Mouse (Mus musculus) G1E (cell line): ENCODE results near the gene Fbxo44.

Source experiments
- CTCF ChIP-seq: IDR thresholded peaks from 2 replicates; pipeline ENCODE4 v1.5.1; 2012; ENCODE audit warnings: low read depth, low read length, inconsistent platforms, mixed read lengths
- GATA1 ChIP-seq: IDR thresholded peaks from 2 replicates; pipeline ENCODE4 v1.6.1; 2012; ENCODE audit warnings: borderline replicate concordance, low read length, inconsistent platforms, mixed read lengths
- GATA2 ChIP-seq: IDR thresholded peaks from 2 replicates; pipeline ENCODE4 v1.6.1; 2012; ENCODE audit warnings: low read depth, low read length, inconsistent platforms, borderline replicate concordance
- TAL1 ChIP-seq: conservative IDR thresholded peaks from 2 replicates; pipeline ENCODE4 v1.6.1; 2012; ENCODE audit warnings: low read depth, low read length, inconsistent platforms, mixed read lengths

GRCm38 (mm10) chr4:148204061-148204872 lies 44.0 kb upstream of the Fbxo44 start:
- TF ChIP-seq GATA1 (no peak), TAL1 (peak; percentile 32; the same call in 1 of the 2 replicates), CTCF (no peak), GATA2 (no peak)
